Mouse (Mus musculus): Measurements from ENCODE around the gene Ntm. TPM values are rescaled to one million over a fixed set of nuclear protein-coding genes. Genes with fewer than 3 reads are reported as not detected.

The Ntm gene
- polyA plus RNA-seq (2015; fragmentation: Illumina TruSeq; extraction: RNeasy Lipid Tissue Mini Kit (QIAGEN cat#74804); ENCODE audit: low read depth, low replicate concordance): 200 TPM

GRCm38 (mm10) chr9:29962978-29963377 is at the start of gene Ntm:
Gene Ntm, minus strand, starts transcription at chr9:29963141.

All from brain, adult 10 weeks (tissue).